Comparison of ENCODE assay signal across 9 mouse cellular contexts in genomic region chr17:15137443-15137842, GRCm38 (mm10).
A peak's percentile ranks its signal among the peaks of the same experiment; 100 is the strongest.
DNase-seq lines count a peak whose midpoint lies in the region; ATAC-seq and TF ChIP-seq lines count a peak whose summit lies in the region.
"Had no signal": no experiment of that assay in that cellular context is flagged by ENCODE, and none has a peak within 500 bp of the region (broad histone marks: within the 10 kb centered on the region; RNA-seq: fewer than 3 reads in every experiment).

No protein-coding gene starts in this region.

- H3K4me3 ChIP-seq in forebrain, postnatal 0 days (ENCODE audit: low read depth, low read length): no peak overlapping the region
- no peak overlapping the region for H3K4me3 ChIP-seq in forebrain, embryonic 13.5 days
- H3K4me3 ChIP-seq in midbrain, embryonic 14.5 days (replicated peaks; ENCODE audit: low read depth, low read length): no peak overlapping the region

- WGBS in forebrain, postnatal 0 days: 48% methylated on average over 5 of the region's 5 CpGs
- 61% methylated on average over 5 of the region's 5 CpGs for WGBS in forebrain, embryonic 13.5 days
- 71% methylated on average over 5 of the region's 5 CpGs for WGBS in midbrain, embryonic 14.5 days

- H3K27me3 ChIP-seq in forebrain, postnatal 0 days (ENCODE audit: insufficient read depth, low read length): no peaks in the 10 kb centered on the region
- H3K27me3 ChIP-seq in forebrain, embryonic 13.5 days: no peaks in the 10 kb centered on the region
- no peaks in the 10 kb centered on the region for H3K27me3 ChIP-seq in midbrain, embryonic 14.5 days (ENCODE audit: control insufficient read depth, insufficient read depth, low read length)
- H3K27me3 ChIP-seq: CH12.LX had no signal

- H3K36me3 ChIP-seq in forebrain, postnatal 0 days (ENCODE audit: insufficient read depth): no peaks in the 10 kb centered on the region
- H3K36me3 ChIP-seq in forebrain, embryonic 13.5 days (ENCODE audit: poor library complexity, severe bottlenecking): no peaks in the 10 kb centered on the region
- H3K36me3 ChIP-seq in midbrain, embryonic 14.5 days (ENCODE audit: control insufficient read depth, insufficient read depth, low read length): no peaks in the 10 kb centered on the region

- H3K9me3 ChIP-seq in forebrain, postnatal 0 days (ENCODE audit: low read length): no peaks in the 10 kb centered on the region
- no peaks in the 10 kb centered on the region for H3K9me3 ChIP-seq in forebrain, embryonic 13.5 days (replicated peaks)
- no peaks in the 10 kb centered on the region for H3K9me3 ChIP-seq in midbrain, embryonic 14.5 days (ENCODE audit: control insufficient read depth, low read length)

- TF ChIP-seq CTCF in forebrain, postnatal 0 days (IDR thresholded peaks at IDR 0.05; ENCODE audit: low read depth): no peak

- ATAC-seq in forebrain, postnatal 0 days: peak; percentile 59; the same call in 1 of the 2 replicates
- ATAC-seq in forebrain, embryonic 13.5 days: no peak
- no peak for ATAC-seq in midbrain, embryonic 14.5 days (ENCODE audit: low FRiP score, low TSS enrichment)

- no peak overlapping the region for H3K27ac ChIP-seq in forebrain, postnatal 0 days (ENCODE audit: low read depth, low read length)
- H3K27ac ChIP-seq in forebrain, embryonic 13.5 days: no peak overlapping the region
- H3K27ac ChIP-seq in midbrain, embryonic 14.5 days (replicated peaks; ENCODE audit: low read depth, low read length): no peak overlapping the region

- intact Hi-C loops in heart, postnatal 25 days (cut with DNase I): no loop called here

- H3K4me2 ChIP-seq in forebrain, postnatal 0 days (ENCODE audit: low read depth): no peak overlapping the region
- no peak overlapping the region for H3K4me2 ChIP-seq in forebrain, embryonic 13.5 days
- H3K4me2 ChIP-seq in midbrain, embryonic 14.5 days (ENCODE audit: low read length): no peak overlapping the region

- no peaks in the 10 kb centered on the region for H3K4me1 ChIP-seq in forebrain, postnatal 0 days (ENCODE audit: insufficient read depth)
- peaks cover 4% of the 10 kb centered on the region; the same call in 1 of the 2 replicates for H3K4me1 ChIP-seq in forebrain, embryonic 13.5 days
- H3K4me1 ChIP-seq in midbrain, embryonic 14.5 days (ENCODE audit: control insufficient read depth, insufficient read depth, low read length): no peaks in the 10 kb centered on the region

- no peak overlapping the region for H3K9ac ChIP-seq in forebrain, postnatal 0 days
- H3K9ac ChIP-seq in forebrain, embryonic 13.5 days: no peak overlapping the region
- H3K9ac ChIP-seq in midbrain, embryonic 14.5 days (replicated peaks; ENCODE audit: low read length): no peak overlapping the region

- DNase-seq in forebrain, postnatal 0 days: peak; percentile 5
- DNase-seq in adrenal gland, postnatal 10 days: peak; percentile 25
- DNase-seq in heart, postnatal 25 days (ENCODE audit: low spot score): peak; percentile 33
- DNase-seq in lung, postnatal 14 days: peak; percentile 75
- DNase-seq in midbrain, embryonic 14.5 days: no peak
- no peak for DNase-seq in frontal cortex, adult 2 months (ENCODE audit: extremely low spot score in 1 of 2, low spot score in 1 of 2)
- no peak for DNase-seq in urinary bladder, adult 18-20 months (ENCODE audit: low spot score in 2 of 2)

Comparison
In these comparisons a context has a peak if more than half of its experiments do, and no peak if none do; other contexts are left out.
1. DNase-seq: peak in forebrain, postnatal 0 days (single experiment), adrenal gland, postnatal 10 days (single experiment), heart, postnatal 25 days (single experiment) and lung, postnatal 14 days (single experiment); none in midbrain, embryonic 14.5 days (single experiment), frontal cortex, adult 2 months (0 of 2) and urinary bladder, adult 18-20 months (0 of 2).